Mouse (Mus musculus): ENCODE measurements around the gene Cyp21a1. TPM values are rescaled to one million over a fixed set of nuclear protein-coding genes. Genes with fewer than 3 reads are reported as not detected.
A peak's percentile ranks its signal among the peaks of the same experiment; 100 is the strongest.
"Not testable (repeated sequence)": the region's sequence is repeated elsewhere in the genome, so short reads cannot be mapped to it uniquely, and the experiment has no call there.

The Cyp21a1 gene
- polyA plus RNA-seq, 1 experiment from 2014 or later = not detected

DNA sequence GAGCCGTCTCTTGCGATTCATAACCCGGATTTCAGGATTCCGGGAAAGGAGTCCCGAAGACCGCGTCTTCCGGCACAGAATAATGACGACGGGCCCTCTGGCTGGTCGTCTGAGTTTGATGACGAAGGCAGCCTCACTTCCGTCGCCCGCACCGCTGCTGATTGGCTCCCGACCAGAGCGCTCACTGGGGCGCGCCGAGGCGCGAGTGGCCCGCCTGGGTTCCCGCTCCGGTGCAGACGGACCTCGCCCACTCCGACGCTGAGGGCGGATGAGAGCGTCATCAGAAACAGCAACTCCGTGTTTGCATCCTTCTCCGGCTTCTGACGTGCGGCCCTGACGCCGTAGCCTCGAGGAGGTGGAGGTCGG lies 32.5 kb upstream of the Cyp21a1 start, which contains the start of the genes Stk19 and Dxo:
Gene Stk19, minus strand, starts transcription at position 90 of the 366 bp plus-strand sequence.
Gene Dxo, plus strand, starts transcription at position 164 of the 366 bp plus-strand sequence.
- DNase-seq = peak; percentile 96
- under 1% methylated on average over 40 of the region's 40 CpGs for WGBS (ENCODE audit: insufficient replicate concordance)
- peak within 1 kb of the TSS; percentile 82 for H3K27ac ChIP-seq

DNA sequence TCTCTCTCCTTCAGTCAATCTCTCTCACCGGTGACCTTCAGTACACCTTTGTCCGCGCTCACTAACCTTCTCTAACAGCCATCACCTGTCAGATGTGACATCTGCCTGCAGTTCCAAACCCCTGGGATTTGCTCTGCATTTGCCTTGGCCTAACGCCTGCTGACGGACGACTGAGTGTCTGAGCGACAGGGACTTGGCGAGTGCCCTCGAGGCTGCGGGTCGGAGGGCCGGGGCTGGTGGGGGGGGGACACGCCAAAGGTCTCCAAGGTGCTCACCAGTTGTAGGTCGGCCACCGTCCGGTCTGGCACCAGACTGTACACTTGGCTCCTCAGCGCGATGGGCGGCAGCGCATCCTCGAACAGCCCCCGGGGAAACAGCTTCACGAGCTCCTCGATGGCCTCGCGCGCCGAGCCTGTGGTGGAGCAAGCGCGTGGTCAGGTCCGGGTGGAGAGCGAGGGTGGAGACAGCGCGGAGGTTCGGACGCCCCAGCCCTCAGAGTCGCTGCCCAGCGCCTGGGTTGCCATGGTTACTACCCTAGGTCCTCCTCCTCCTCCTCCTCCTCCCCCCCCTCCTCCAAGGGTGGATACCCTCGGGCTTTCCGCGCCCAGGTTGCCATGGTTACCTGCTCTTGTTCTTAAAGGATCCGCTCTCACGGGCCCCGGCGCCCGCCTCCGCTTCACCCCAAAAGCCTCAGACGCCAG lies 31.9 kb upstream of the Cyp21a1 start:
- no peaks in the 10 kb centered on the region for H3K27me3 ChIP-seq
- H3K4me3 ChIP-seq (replicated peaks) = peak overlapping the region; percentile 83
- H3K9me3 ChIP-seq (replicated peaks) = no peaks in the 10 kb centered on the region
- peak overlapping the region; percentile 99 for H3K4me2 ChIP-seq
- peak; percentile 81 for DNase-seq
- peaks cover 47% of the 10 kb centered on the region for H3K4me1 ChIP-seq (replicated peaks)
- peak overlapping the region; percentile 76 for H3K27ac ChIP-seq
- H3K9ac ChIP-seq = peak overlapping the region; percentile 85
- ATAC-seq (ENCODE audit: low read depth) = peak; percentile 80
- WGBS (ENCODE audit: insufficient replicate concordance) = 5% methylated on average over 48 of the region's 48 CpGs
- H3K36me3 ChIP-seq = peaks cover 59% of the 10 kb centered on the region

More for the DNA sequence above, 32.5 kb upstream of the Cyp21a1 start, which contains the start of the genes Stk19 and Dxo:
- peaks cover 60% of the 10 kb centered on the region for H3K36me3 ChIP-seq
- H3K9ac ChIP-seq = peak within 1 kb of the TSS; percentile 85
- H3K4me1 ChIP-seq (replicated peaks) = peaks cover 52% of the 10 kb centered on the region
- peak; percentile 93 for ATAC-seq (ENCODE audit: low read depth)
- H3K27me3 ChIP-seq = no peaks in the 10 kb centered on the region
- no peaks in the 10 kb centered on the region for H3K9me3 ChIP-seq (replicated peaks)
- peak within 1 kb of the TSS; percentile 83 for H3K4me3 ChIP-seq (replicated peaks)
- peak within 1 kb of the TSS; percentile 99 for H3K4me2 ChIP-seq

DNA sequence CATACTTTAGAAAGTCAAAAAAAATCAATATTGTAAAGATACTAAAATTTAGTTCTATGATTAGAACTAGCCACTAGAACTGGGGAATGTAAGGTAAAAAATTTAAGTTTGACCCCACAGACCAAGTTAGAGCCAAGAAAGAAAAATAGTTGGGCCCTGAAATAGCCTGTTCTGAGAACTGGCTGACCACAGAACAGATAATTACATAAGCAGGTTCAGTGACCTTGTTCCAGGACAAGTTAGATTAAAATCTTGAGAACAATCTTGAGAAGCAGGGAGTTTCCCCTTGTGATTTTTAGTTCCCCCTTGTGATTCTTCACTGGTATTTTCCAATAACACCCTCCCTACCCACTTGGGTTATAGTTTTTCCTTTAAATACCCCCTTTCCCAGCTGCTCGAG lies 26.4 kb upstream of the Cyp21a1 start:
- not testable (repeated sequence) for ATAC-seq (ENCODE audit: low read depth); H3K27me3 ChIP-seq; H3K4me2 ChIP-seq; H3K9me3 ChIP-seq (replicated peaks); H3K9ac ChIP-seq; H3K27ac ChIP-seq; H3K4me3 ChIP-seq (replicated peaks); H3K4me1 ChIP-seq (replicated peaks); DNase-seq
- H3K36me3 ChIP-seq = peaks cover 81% of the 10 kb centered on the region
- 66% methylated on average over 1 of the region's 1 CpGs for WGBS (ENCODE audit: insufficient replicate concordance)

DNA sequence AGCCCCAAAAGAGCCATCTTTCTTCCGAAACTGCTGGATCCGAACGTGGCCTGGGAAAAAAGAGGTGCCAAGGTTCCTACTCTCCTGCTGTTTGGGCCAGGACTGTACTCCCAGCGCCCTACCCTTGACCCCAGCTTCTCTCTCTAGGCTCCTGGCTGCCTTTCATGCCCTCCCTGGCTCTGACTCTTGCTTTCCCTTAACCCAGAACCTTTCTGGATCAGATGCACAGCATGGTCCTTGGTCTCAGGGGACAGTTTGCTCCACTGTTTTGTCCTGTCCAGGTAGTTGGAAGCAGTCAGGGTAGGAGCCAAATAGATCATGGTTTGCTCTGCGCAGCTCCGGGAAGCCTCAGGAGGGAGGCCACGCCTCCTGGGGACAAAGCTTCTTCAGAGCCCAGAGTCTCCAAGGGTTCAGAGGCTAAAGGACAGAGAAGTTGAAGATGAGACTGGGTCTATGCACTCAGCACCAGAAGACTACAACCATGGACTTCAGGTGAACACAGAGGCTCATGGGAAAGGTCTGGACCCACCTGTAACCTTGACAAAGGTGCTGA lies 10.5 kb upstream of the Cyp21a1 start:
- Histone ChIP-seq H3K36me3 (no peaks in the 10 kb centered on the region), H3K27ac (no peak overlapping the region), H3K27me3 (no peaks in the 10 kb centered on the region), H3K9me3 (replicated peaks) (no peaks in the 10 kb centered on the region), H3K4me3 (replicated peaks) (no peak overlapping the region), H3K4me1 (replicated peaks) (no peaks in the 10 kb centered on the region; the same call in 1 of the 2 replicates), H3K9ac (no peak overlapping the region), H3K4me2 (no peak overlapping the region)
- no peak for ATAC-seq (ENCODE audit: low read depth)
- DNase-seq = no peak
- 63% methylated on average over 7 of the region's 7 CpGs for WGBS (ENCODE audit: insufficient replicate concordance)

DNA sequence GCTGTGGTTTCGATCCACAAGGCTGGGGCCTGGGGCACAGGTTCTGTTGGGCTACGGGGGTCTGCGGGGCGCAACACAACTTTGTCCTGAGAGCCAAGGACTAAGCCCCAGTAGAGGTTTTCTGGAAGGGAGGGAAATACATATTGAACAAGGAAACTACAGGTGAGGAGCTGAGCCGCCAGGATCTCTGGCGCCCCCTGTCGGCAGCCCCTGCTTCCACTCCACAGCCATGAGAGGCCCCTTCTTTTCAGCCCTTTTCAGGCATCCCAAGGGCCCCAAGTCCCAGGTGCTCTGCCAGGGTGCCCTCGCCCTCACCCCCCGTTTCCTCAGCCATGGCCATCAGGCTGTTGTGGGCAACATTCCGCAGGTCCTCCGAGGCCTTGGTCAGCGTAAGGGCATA lies 9.4 kb upstream of the Cyp21a1 start:
- WGBS (ENCODE audit: insufficient replicate concordance) = 46% methylated on average over 12 of the region's 12 CpGs
- not testable (repeated sequence) for H3K27me3 ChIP-seq; H3K4me3 ChIP-seq (replicated peaks); H3K27ac ChIP-seq; H3K36me3 ChIP-seq; H3K9me3 ChIP-seq (replicated peaks); H3K4me2 ChIP-seq; H3K4me1 ChIP-seq (replicated peaks); H3K9ac ChIP-seq; ATAC-seq (ENCODE audit: low read depth)
- DNase-seq = peak; percentile 19

DNA sequence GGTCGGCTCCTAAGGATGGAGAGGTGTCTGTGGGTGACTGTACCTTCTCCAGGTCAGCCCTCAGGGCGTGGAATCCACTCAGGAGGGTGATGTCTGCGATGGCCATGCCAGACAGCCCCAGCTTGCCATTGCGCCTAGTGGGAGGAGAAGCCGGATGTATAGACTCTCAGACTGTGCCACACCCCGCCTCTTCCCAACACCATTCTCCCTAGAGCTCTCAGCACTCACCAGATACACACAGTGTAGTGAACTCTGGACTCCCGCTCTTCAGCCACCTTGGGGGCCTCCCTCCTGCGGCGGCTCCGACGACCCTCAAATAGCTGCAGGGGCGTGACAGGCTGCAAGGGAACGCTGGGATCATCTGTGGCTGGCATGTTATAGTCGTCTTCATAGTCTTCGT lies 6.9 kb upstream of the Cyp21a1 start:
- Histone ChIP-seq H3K9me3 (replicated peaks) (no peaks in the 10 kb centered on the region), H3K27ac (no peak overlapping the region), H3K4me2 (no peak overlapping the region), H3K9ac (no peak overlapping the region), H3K4me3 (replicated peaks) (no peak overlapping the region), H3K4me1 (replicated peaks) (no peaks in the 10 kb centered on the region; the same call in 1 of the 2 replicates), H3K36me3 (no peaks in the 10 kb centered on the region), H3K27me3 (no peaks in the 10 kb centered on the region)
- WGBS (ENCODE audit: insufficient replicate concordance) = 61% methylated on average over 15 of the region's 15 CpGs
- ATAC-seq (ENCODE audit: low read depth) (no peak), DNase-seq (no peak)

DNA sequence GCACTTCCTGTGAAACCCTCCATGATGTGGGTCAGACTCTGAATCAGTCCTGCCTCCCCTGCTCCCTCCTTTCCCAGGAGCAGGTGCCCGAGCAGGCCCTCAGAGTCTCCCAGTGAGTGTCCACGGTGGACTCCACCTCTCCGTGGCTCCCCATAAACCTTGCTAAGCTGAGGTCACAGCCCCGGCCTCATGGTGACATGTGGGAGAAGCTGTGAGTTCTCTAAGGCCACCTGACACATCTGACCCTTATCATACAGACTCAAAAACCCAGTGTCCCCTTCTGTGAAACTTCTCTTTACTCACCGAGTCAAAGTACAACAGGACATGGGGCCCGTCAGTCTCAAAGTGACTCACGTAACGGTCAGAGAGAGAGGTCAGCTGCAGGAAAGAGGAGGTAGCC lies 6.5 kb upstream of the Cyp21a1 start:
- ATAC-seq (ENCODE audit: low read depth); H3K27ac ChIP-seq; H3K4me2 ChIP-seq; H3K27me3 ChIP-seq; DNase-seq; H3K4me3 ChIP-seq (replicated peaks); H3K9me3 ChIP-seq (replicated peaks); H3K4me1 ChIP-seq (replicated peaks); H3K9ac ChIP-seq; H3K36me3 ChIP-seq: not testable (repeated sequence)
- WGBS (ENCODE audit: insufficient replicate concordance) = 65% methylated on average over 8 of the region's 8 CpGs

DNA sequence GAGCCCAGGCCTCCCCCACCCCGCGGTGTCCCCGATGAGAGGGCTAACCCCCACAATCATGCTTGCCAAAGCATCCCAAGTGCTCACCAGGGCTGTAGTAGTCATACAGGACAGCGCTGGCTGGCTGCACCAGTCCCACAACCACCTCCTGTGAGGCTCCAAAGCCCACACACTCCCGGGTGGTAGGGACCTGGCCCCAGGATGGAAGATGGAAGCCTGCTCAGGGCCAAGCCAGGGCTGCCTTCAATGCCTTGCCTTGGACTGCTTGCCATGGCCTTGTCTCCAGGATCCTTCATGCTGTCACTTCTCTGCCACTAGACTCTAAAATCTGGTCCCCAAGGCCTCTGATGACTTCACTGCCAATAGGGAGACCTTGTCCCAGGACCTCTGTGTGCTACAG lies 6.0 kb upstream of the Cyp21a1 start:
- not testable (repeated sequence) for ATAC-seq (ENCODE audit: low read depth); H3K27me3 ChIP-seq; H3K9me3 ChIP-seq (replicated peaks); H3K27ac ChIP-seq; H3K4me1 ChIP-seq (replicated peaks); H3K4me3 ChIP-seq (replicated peaks); H3K9ac ChIP-seq; DNase-seq; H3K4me2 ChIP-seq; H3K36me3 ChIP-seq
- WGBS (ENCODE audit: insufficient replicate concordance) = 63% methylated on average over 5 of the region's 5 CpGs

DNA sequence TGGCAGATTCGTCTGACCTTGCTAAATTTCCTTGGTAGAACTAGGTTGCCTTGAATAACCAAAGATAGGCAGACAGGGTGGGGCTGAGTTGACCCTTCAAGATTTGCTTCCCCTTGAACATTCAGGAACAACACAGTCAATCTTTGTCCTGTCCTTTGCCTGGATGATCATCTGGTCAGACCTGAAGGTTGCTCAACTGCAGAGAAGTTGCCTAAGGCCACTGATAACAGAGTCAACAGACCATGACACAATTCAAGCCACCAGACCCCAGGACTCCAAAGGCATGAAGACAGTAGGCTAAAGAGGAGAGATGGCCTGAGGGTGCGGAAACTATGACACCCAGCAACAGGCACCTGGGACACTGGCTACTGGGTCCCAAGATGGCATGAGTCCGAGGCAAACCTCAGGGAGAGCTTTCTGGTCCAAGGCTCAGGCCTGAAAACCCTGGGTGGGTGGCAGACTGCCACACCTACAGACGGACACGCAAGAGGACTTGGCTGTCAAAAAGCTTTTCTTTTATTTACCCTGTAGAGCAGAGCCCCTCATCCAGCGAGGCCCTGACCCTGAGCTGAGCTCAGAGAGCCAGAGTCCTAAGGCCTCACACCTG lies 4.3 kb upstream of the Cyp21a1 start:
- peak overlapping the region; percentile 55; the same call in 1 of the 2 replicates for H3K27ac ChIP-seq
- H3K4me3 ChIP-seq (replicated peaks) = no peak overlapping the region
- no peaks in the 10 kb centered on the region for H3K36me3 ChIP-seq
- DNase-seq (no peak), ATAC-seq (ENCODE audit: low read depth) (peak; percentile 53; the same call in 1 of the 2 replicates)
- H3K4me2 ChIP-seq = no peak overlapping the region
- WGBS (ENCODE audit: insufficient replicate concordance) = 57% methylated on average over 6 of the region's 6 CpGs
- H3K4me1 ChIP-seq (replicated peaks) = no peaks in the 10 kb centered on the region; the same call in 1 of the 2 replicates
- H3K9ac ChIP-seq = no peak overlapping the region
- peaks cover 6% of the 10 kb centered on the region; the same call in 1 of the 2 replicates for H3K9me3 ChIP-seq (replicated peaks)
- no peaks in the 10 kb centered on the region for H3K27me3 ChIP-seq

DNA sequence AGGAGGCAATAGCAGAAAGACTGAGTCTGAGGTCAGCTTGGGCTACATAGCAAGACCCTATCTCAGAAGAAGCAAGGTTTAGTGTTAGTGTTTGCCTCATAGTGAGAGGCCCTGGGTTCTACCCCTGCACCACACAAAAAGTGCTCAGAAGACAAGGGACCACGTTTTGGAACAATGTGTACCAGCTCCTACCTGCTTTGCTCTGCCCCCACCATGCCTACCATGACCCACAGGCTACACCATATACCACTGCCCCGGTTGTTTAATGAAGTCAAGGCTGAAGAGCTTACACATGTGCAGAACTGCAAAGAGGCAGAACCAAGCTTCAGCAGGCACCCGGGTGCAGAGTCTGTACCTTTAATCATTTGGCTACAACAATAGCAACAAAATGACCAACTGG lies 2.8 kb upstream of the Cyp21a1 start:
- Histone ChIP-seq H3K36me3 (no peaks in the 10 kb centered on the region), H3K9ac (no peak overlapping the region), H3K9me3 (replicated peaks) (peaks cover 6% of the 10 kb centered on the region; the same call in 1 of the 2 replicates), H3K27me3 (no peaks in the 10 kb centered on the region), H3K4me2 (no peak overlapping the region), H3K27ac (no peak overlapping the region), H3K4me1 (replicated peaks) (no peaks in the 10 kb centered on the region; the same call in 1 of the 2 replicates), H3K4me3 (replicated peaks) (no peak overlapping the region)
- ATAC-seq (ENCODE audit: low read depth) = no peak
- no peak for DNase-seq
- 41% methylated on average over 3 of the region's 3 CpGs for WGBS (ENCODE audit: insufficient replicate concordance)

DNA sequence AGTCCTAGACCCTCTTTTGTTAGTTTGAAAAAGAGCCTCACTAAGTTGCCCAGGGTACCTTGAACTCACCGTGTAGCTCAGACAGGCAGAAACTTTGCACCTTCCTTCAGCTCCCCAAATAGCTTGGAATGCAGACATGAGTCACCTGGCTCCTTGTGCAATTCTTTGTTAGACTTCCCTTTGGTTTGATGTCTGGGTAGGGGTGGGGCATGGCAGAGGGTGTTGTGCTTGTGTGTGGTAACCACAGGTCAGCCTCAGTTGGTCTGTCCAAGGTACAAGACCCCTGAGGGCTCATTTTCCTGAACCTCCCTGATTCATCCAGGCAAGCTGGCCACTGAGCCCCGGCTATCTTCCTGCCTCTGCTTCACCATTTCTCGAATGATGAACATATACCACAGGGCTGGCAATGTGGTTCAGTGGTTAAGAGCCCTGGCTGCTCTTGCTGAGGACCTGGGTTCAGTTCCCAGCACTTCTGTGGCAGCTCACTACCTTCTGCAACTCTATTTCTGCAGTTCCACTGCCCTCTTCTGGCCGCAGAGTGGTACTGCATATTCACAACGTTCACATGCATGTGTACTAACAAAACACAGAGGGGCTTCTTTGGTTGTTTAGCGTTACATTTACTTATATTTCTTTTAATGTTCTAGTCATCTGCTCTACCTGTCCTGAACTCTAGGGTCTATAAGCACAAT lies 656 bp upstream of the Cyp21a1 start:
- H3K27ac ChIP-seq = no peak overlapping the region
- ATAC-seq (ENCODE audit: low read depth) (no peak), DNase-seq (no peak)
- H3K4me1 ChIP-seq (replicated peaks) = no peaks in the 10 kb centered on the region
- H3K27me3 ChIP-seq = no peaks in the 10 kb centered on the region
- 61% methylated on average over 6 of the region's 6 CpGs for WGBS (ENCODE audit: insufficient replicate concordance)
- H3K9me3 ChIP-seq (replicated peaks) = peaks cover 6% of the 10 kb centered on the region; the same call in 1 of the 2 replicates
- no peak overlapping the region for H3K4me3 ChIP-seq (replicated peaks)
- no peak overlapping the region for H3K4me2 ChIP-seq
- H3K9ac ChIP-seq = no peak overlapping the region
- no peaks in the 10 kb centered on the region for H3K36me3 ChIP-seq

Measured in liver, embryonic 13.5 days (tissue).